Mouse (Mus musculus) lung, postnatal 10 days (tissue): ENCODE measurements around the gene Kif27.

ENCODE experiments used
- DNase-seq: peaks from one replicate; pipeline ENCODE4 v3.0.0; 2021

Kif27 gene

DNA sequence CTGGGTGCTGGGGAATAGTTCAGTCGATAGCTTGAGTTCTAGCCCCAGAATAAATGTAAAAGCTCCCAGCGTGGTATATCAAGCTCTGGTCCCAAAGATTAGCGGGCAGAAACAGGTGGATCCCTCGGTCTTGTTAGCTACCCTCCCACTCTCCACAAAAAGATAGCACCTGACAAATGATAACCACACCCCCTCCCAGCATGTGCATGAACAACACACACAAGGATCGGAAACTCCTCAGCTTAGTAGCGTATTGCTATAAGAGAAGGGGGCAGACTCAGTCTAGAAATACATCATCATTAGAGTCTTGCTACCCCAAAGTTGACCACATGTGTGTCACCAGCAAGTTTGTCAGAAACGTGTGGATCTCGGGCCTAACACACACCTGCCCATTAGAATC, 83.3 kb downstream of the Kif27 start, which contains the start of gene Gkap1:
Gene Gkap1 (minus strand): TSS at position 101 of the 400 bp plus-strand sequence.
- DNase-seq = no peak

GRCm38 (mm10) chr13:58275076-58275475, 83.8 kb downstream of the Kif27 start:
- no peak for DNase-seq

GRCm38 (mm10) chr13:58274259-58274991, 84.5 kb downstream of the Kif27 start:
- peak; percentile 85 for DNase-seq

GRCm38 (mm10) chr13:58273411-58274258, 85.3 kb downstream of the Kif27 start:
- DNase-seq = peak; percentile 45

DNA sequence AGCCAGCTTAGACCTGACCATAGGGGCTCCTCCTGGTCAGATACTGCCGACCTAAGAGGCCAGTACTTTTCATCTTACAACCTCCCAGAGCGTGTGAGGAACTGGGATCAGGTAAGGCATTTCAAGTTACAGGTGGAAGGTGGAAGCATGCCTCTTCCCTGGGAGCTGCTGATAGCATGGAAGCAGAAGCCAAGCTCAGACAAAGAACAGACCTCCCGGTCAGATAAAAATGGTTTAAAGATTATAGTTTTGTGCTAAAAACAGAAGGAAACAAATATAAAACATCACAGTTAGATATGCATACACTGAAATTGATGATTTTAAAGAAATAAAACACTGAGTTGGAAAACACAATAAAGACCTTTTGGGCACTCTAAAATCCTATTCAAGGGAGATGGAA, 92.1 kb downstream of the Kif27 start:
- DNase-seq = no peak

GRCm38 (mm10) chr13:58263546-58263945, 95.4 kb downstream of the Kif27 start:
- DNase-seq = no peak

DNA sequence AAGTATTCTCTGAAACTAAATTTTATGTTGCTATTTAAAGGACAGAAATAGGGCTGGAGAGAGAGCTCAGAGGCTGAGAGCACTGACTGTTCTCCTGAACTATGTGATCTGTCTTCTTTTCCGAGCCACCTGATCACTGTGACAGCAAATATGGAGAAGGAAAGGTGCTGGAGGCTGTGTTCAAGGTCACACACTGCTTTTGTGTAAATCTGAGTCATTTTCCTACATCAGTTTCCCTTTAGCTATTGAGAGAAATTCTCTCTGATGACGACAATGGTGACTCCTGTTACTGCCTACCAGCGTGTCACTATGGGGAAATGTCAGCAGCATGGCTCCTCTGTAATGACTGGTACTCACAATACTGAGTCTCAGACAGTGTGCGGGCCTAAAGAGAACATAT, 97.2 kb downstream of the Kif27 start:
- DNase-seq = no peak

- DNase-seq = no peak
Measured at GRCm38 (mm10) chr13:58253268-58253667, 105.7 kb downstream of the Kif27 start.

GRCm38 (mm10) chr13:58248957-58249356, 110.0 kb downstream of the Kif27 start:
- DNase-seq = no peak
